Mouse (Mus musculus) midbrain, embryonic 14.5 days (tissue): ENCODE results near the gene D3Ertd751e. TPM values are rescaled to one million over a fixed set of nuclear protein-coding genes. Genes with fewer than 3 reads are reported as not detected.

ENCODE experiments used
- polyA plus RNA-seq: library from polyadenylated mRNA; unstranded; fragments of >200 nt; fragmentation: Nextera tagmentation; extraction: Ambion mirVana; gene quantifications from 2 replicates; pipeline ENCODE4 v1.2.1, GENCODE M21; 2014

Gene D3Ertd751e
- polyA plus RNA-seq, 1 experiment from 2014 or later = 11.3 TPM

Other genes starting within 250 kb of the D3Ertd751e start
- 9.4 and 13.1 TPM in 2 replicates for gene Jade1, start 186.9 kb upstream of the D3Ertd751e start, polyA plus RNA-seq
- gene Sclt1, start 97 bp upstream of the D3Ertd751e start, polyA plus RNA-seq = 19.3 and 19.5 TPM in 2 replicates